Mouse (Mus musculus) urinary bladder, postnatal 36 days (tissue): Measurements from ENCODE around the gene Trp53rkb.

ENCODE experiments used
- DNase-seq, 2 experiments: peaks; one replicate each; pipeline ENCODE4 v3.0.0; 2022; ENCODE audit warnings: low spot score in 2 of 2, mixed read lengths in 1 of 2

The Trp53rkb gene

DNA sequence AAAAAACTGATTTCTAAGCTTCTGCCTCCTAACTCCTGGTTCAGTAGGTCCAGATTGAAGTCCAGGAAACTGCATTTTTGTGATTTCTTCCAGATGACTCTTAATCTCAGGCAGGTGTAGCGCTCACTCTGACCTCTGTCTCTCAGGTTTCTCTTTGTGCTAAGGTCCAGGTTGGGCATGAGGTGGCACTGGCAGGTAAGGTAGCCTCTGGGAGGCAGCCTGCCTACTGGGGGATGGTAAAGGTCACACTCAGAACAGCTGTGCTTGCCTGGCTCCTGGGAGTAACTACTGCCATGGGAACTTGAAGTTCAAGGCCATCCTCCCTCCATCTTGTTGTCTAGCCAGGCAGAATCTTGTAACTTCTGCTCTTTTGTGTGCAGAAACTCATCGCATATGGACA lies 41.8 kb downstream of the Trp53rkb start:
- no peak for DNase-seq

DNA sequence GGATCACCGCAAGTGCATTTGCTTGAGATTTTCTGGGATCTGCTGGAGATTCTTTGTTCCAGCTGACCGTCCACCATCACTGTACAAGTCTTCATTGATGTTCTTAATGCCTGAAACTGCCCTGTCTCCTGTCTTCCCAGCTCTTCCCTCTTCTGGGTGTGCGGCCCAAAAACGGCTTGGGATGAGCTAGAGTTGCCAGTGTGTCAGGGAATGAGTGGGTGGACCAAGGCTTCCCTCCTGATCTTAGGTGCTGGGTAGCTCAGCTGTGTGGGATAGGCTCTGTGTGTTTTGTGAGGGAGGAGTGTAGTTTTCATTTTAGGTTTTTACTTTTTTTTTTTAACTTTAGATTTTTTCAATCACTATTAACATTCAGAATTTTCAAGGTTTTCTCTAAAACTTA lies 42.5 kb downstream of the Trp53rkb start:
- no peak for DNase-seq

DNA sequence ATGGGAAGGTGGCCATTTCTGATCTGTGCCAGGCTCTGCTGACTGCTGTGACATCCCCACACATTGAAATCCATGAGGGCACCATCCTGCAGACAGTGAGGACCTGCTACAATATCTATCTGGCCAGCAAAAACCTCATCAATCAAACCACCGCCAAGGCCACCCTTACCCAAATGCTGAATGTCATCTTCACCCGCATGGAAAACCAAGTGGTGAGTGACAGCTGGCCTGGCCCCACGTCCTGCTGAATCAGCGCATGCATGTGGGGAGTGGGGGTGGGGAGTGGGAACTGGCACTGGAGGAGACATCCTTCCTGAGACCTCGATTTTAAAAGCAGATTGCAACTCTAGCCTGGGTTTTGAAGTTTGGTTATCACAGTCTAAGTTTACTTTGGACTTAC lies 43.2 kb downstream of the Trp53rkb start:
- no peak for DNase-seq

- no peak for DNase-seq
These were observed 49.5 kb downstream of the Trp53rkb start for GRCm38 (mm10) chr2:166841813-166842212.
